In genomic region chr1:139421521-139421874, GRCm38 (mm10) we compare ENCODE assay signal across 8 mouse cellular contexts. TPM values are rescaled to one million over a fixed set of nuclear protein-coding genes. Genes with fewer than 3 reads are reported as not detected.
DNase-seq lines count a peak whose midpoint lies in the region; ATAC-seq lines count a peak whose summit lies in the region.

No protein-coding gene starts in this region.

- DNase-seq in kidney, adult 9 months, result no peak
- no peak for DNase-seq in ovary, adult 18-20 months (ENCODE audit: low spot score)
- no peak for DNase-seq in thymus, postnatal 14 days
- DNase-seq in cerebellum, adult 9-10 months, result no peak

- no peak overlapping the region for H3K27ac ChIP-seq in kidney, embryonic 14.5 days (ENCODE audit: low read depth, low read length)
- H3K27ac ChIP-seq in brown adipose tissue, adult 24 weeks (replicated peaks; ENCODE audit: low read depth, low read length), result peak overlapping the region; percentile 96
- peak overlapping the region; percentile 94 for H3K27ac ChIP-seq in hindbrain, embryonic 13.5 days
- H3K27ac ChIP-seq in midbrain, embryonic 12.5 days (replicated peaks), result peak overlapping the region; percentile 94; the same call in 1 of the 2 replicates

- H3K36me3 ChIP-seq in kidney, embryonic 14.5 days (ENCODE audit: control insufficient read depth, insufficient read depth, low read length), result peaks cover 4% of the 10 kb centered on the region; the same call in 1 of the 2 replicates
- peaks cover 3% of the 10 kb centered on the region; the same call in 1 of the 2 replicates for H3K36me3 ChIP-seq in hindbrain, embryonic 13.5 days
- H3K36me3 ChIP-seq in midbrain, embryonic 12.5 days, result 0 out of 2 replicates have a peak, but pooled peaks cover 3% of the 10 kb centered on the region

- H3K4me1 ChIP-seq in kidney, embryonic 14.5 days (ENCODE audit: control insufficient read depth, insufficient read depth, low read length), result peaks cover 22% of the 10 kb centered on the region
- peaks cover 13% of the 10 kb centered on the region for H3K4me1 ChIP-seq in brown adipose tissue, adult 24 weeks (ENCODE audit: control insufficient read depth, insufficient read depth, insufficient read length, low read length)
- H3K4me1 ChIP-seq in hindbrain, embryonic 13.5 days (replicated peaks), result peaks cover 32% of the 10 kb centered on the region
- H3K4me1 ChIP-seq in midbrain, embryonic 12.5 days, result peaks cover 31% of the 10 kb centered on the region

- H3K4me3 ChIP-seq in kidney, embryonic 14.5 days (ENCODE audit: low read length), result peak overlapping the region; percentile 91
- H3K4me3 ChIP-seq in brown adipose tissue, adult 24 weeks (ENCODE audit: insufficient read depth, low read depth, low read length), result peak overlapping the region; percentile 84
- peak overlapping the region; percentile 79 for H3K4me3 ChIP-seq in hindbrain, embryonic 13.5 days
- H3K4me3 ChIP-seq in midbrain, embryonic 12.5 days, result peak overlapping the region; percentile 87

- no peaks in the 10 kb centered on the region for H3K27me3 ChIP-seq in kidney, embryonic 14.5 days (ENCODE audit: control insufficient read depth, insufficient read depth, low read length)
- no peaks in the 10 kb centered on the region for H3K27me3 ChIP-seq in hindbrain, embryonic 13.5 days
- no peaks in the 10 kb centered on the region for H3K27me3 ChIP-seq in midbrain, embryonic 12.5 days

- H3K4me2 ChIP-seq in kidney, embryonic 14.5 days (replicated peaks; ENCODE audit: low read depth, low read length), result peak overlapping the region; percentile 77
- H3K4me2 ChIP-seq in hindbrain, embryonic 13.5 days, result peak overlapping the region; percentile 70
- H3K4me2 ChIP-seq in midbrain, embryonic 12.5 days (replicated peaks), result peak overlapping the region; percentile 72

- WGBS in kidney, embryonic 14.5 days, result 3% methylated on average over 8 of the region's 8 CpGs
- WGBS in hindbrain, embryonic 13.5 days, result 8% methylated on average over 8 of the region's 8 CpGs
- 6% methylated on average over 8 of the region's 8 CpGs for WGBS in midbrain, embryonic 12.5 days

- H3K9me3 ChIP-seq in kidney, embryonic 14.5 days (ENCODE audit: control insufficient read depth, low read length), result no peaks in the 10 kb centered on the region
- H3K9me3 ChIP-seq in hindbrain, embryonic 13.5 days, result no peaks in the 10 kb centered on the region
- H3K9me3 ChIP-seq in midbrain, embryonic 12.5 days, result no peaks in the 10 kb centered on the region

- peak overlapping the region; percentile 90; the same call in 1 of the 2 replicates for H3K9ac ChIP-seq in kidney, embryonic 14.5 days (ENCODE audit: low read depth, low read length)
- peak overlapping the region; percentile 94 for H3K9ac ChIP-seq in hindbrain, embryonic 13.5 days
- H3K9ac ChIP-seq in midbrain, embryonic 12.5 days (replicated peaks), result peak overlapping the region; percentile 94; the same call in 1 of the 2 replicates

- ATAC-seq in kidney, embryonic 14.5 days (ENCODE audit: low FRiP score, low TSS enrichment), result peak; percentile 2; the same call in 1 of the 2 replicates
- peak; percentile 12; the same call in 1 of the 2 replicates for ATAC-seq in hindbrain, embryonic 13.5 days (ENCODE audit: low FRiP score)
- ATAC-seq in midbrain, embryonic 12.5 days (ENCODE audit: low FRiP score, low read depth), result peak; percentile 14; the same call in 1 of the 2 replicates

RNA-seq across cellular contexts. Expression of gene Zbtb41, which starts 0.6 kb away (rescaled TPM):
- 9.1 and 15.4 TPM in 2 replicates for polyA plus RNA-seq in kidney, embryonic 14.5 days (2014; fragmentation: Nextera tagmentation; extraction: Ambion mirVana)
- polyA plus RNA-seq in brown adipose tissue, adult 24 weeks (2012; ENCODE audit: insufficient read depth, insufficient read length, missing spikeins), result 9.1 and 17.0 TPM in 2 replicates
- polyA plus RNA-seq in hindbrain, embryonic 13.5 days (2015; fragmentation: Nextera tagmentation; extraction: Ambion mirVana), result 12.8 and 13.6 TPM in 2 replicates
- 22.9 and 29.3 TPM in 2 replicates for polyA plus RNA-seq in midbrain, embryonic 12.5 days (2016; fragmentation: Nextera tagmentation; extraction: Ambion mirVana)

RNA-seq across cellular contexts. Expression of gene Aspm, which starts 33.1 kb away (rescaled TPM):
- polyA plus RNA-seq in kidney, embryonic 14.5 days (2014; fragmentation: Nextera tagmentation; extraction: Ambion mirVana), result 22.5 and 28.8 TPM in 2 replicates
- polyA plus RNA-seq in brown adipose tissue, adult 24 weeks (2012; ENCODE audit: insufficient read depth, insufficient read length, missing spikeins), result not detected in 2 replicates
- 4.5 and 4.9 TPM in 2 replicates for polyA plus RNA-seq in hindbrain, embryonic 13.5 days (2015; fragmentation: Nextera tagmentation; extraction: Ambion mirVana)
- 26.2 TPM in 2 replicates for polyA plus RNA-seq in midbrain, embryonic 12.5 days (2016; fragmentation: Nextera tagmentation; extraction: Ambion mirVana)

RNA-seq across cellular contexts. Expression of gene Crb1, which starts 44.6 kb away (rescaled TPM):
- 0.14 and 0.16 TPM in 2 replicates for polyA plus RNA-seq in kidney, embryonic 14.5 days (2014; fragmentation: Nextera tagmentation; extraction: Ambion mirVana)
- polyA plus RNA-seq in brown adipose tissue, adult 24 weeks (2012; ENCODE audit: insufficient read depth, insufficient read length, missing spikeins), result not detected in 2 replicates
- 1.7 and 2.7 TPM in 2 replicates for polyA plus RNA-seq in hindbrain, embryonic 13.5 days (2015; fragmentation: Nextera tagmentation; extraction: Ambion mirVana)
- 3.5 and 4.0 TPM in 2 replicates for polyA plus RNA-seq in midbrain, embryonic 12.5 days (2016; fragmentation: Nextera tagmentation; extraction: Ambion mirVana)
